Mouse (Mus musculus) hindbrain, embryonic 15.5 days (tissue): ENCODE measurements around the gene Brf1. TPM values are rescaled to one million over a fixed set of nuclear protein-coding genes. Genes with fewer than 3 reads are reported as not detected.

ENCODE experiments used
- ATAC-seq: fragments of 200-750 bp; cut with Nextera tagmentation; 2 replicates; pipeline ENCODE4 v1.8.0; 2017; ENCODE audit warnings: low read depth, moderate number of reproducible peaks, moderate TSS enrichment; ENCODE audit not compliant: low FRiP score
- H3K27ac ChIP-seq: fragments of 300-500 bp; sonication (generic); replicated peaks from 2 replicates; pipeline ENCODE4 v1.5.1; 2015; ENCODE audit warnings: mild to moderate bottlenecking, inconsistent platforms
- H3K27me3 ChIP-seq: fragments of 300-500 bp; sonication (generic); 2 replicates; pipeline ENCODE4 v1.6.1; 2015; ENCODE audit warnings: control low read depth, inconsistent platforms
- H3K36me3 ChIP-seq: fragments of 300-500 bp; sonication (generic); 2 replicates; pipeline ENCODE4 v1.6.1; 2015; ENCODE audit warnings: control low read depth, inconsistent platforms
- H3K4me1 ChIP-seq: fragments of 300-500 bp; sonication (generic); replicated peaks from 2 replicates; pipeline ENCODE4 v1.6.1; 2015; ENCODE audit warnings: control low read depth, inconsistent platforms
- H3K4me2 ChIP-seq: fragments of 300-500 bp; sonication (generic); 2 replicates; pipeline ENCODE4 v1.6.1; 2015; ENCODE audit warnings: moderate library complexity, mild to moderate bottlenecking, inconsistent platforms
- H3K4me3 ChIP-seq: fragments of 300-500 bp; sonication (generic); 2 replicates; pipeline ENCODE4 v1.5.1; 2015; ENCODE audit warnings: mild to moderate bottlenecking, inconsistent platforms
- H3K9ac ChIP-seq: fragments of 300-500 bp; sonication (generic); 2 replicates; pipeline ENCODE4 v1.6.1; 2015; ENCODE audit warnings: inconsistent platforms
- H3K9me3 ChIP-seq: fragments of 300-500 bp; sonication (generic); 2 replicates; pipeline ENCODE4 v1.6.1; 2016; ENCODE audit warnings: control low read depth, inconsistent platforms
- WGBS: fragments of 180-500 bp; shearing (Covaris S2); methylation state at CpG from one replicate; pipeline ENCODE4 v1.1.7; 2015; 5-methylcytosine and 5-hydroxymethylcytosine counted together
- polyA plus RNA-seq: library from polyadenylated mRNA; unstranded; fragments of >200 nt; fragmentation: Nextera tagmentation; extraction: Ambion mirVana; gene quantifications from 2 replicates; pipeline ENCODE4 v1.2.1, GENCODE M21; 2015

Gene Brf1
- polyA plus RNA-seq, 1 experiment from 2014 or later: 51.3 TPM

GRCm38 (mm10) chr12:113016976-113017375 is 16.5 kb upstream of the Brf1 start:
- Histone ChIP-seq H3K36me3 (peaks cover 2% of the 10 kb centered on the region; the same call in 1 of the 2 replicates), H3K9me3 (no peaks in the 10 kb centered on the region), H3K27me3 (no peaks in the 10 kb centered on the region), H3K4me3 (no peak overlapping the region), H3K4me1 (peaks cover 51% of the 10 kb centered on the region), H3K4me2 (peak overlapping the region; percentile 22), H3K27ac (no peak overlapping the region), H3K9ac (no peak overlapping the region)
- no peak for ATAC-seq
- WGBS: 78% methylated on average over 8 of the region's 8 CpGs

GRCm38 (mm10) chr12:113015956-113016355 is 15.5 kb upstream of the Brf1 start:
- Histone ChIP-seq H3K4me3 (peak overlapping the region; percentile 99; the same call in 1 of the 2 replicates), H3K27me3 (no peaks in the 10 kb centered on the region), H3K9me3 (no peaks in the 10 kb centered on the region), H3K9ac (no peak overlapping the region), H3K36me3 (peaks cover under 1% of the 10 kb centered on the region; the same call in 1 of the 2 replicates), H3K27ac (no peak overlapping the region), H3K4me1 (peaks cover 51% of the 10 kb centered on the region), H3K4me2 (peak overlapping the region; percentile 74)
- no peak for ATAC-seq
- 82% methylated on average over 4 of the region's 4 CpGs for WGBS

- peak overlapping the region; percentile 74 for H3K4me2 ChIP-seq
- H3K27ac ChIP-seq: peak overlapping the region; percentile 90
- peaks cover 51% of the 10 kb centered on the region for H3K4me1 ChIP-seq
- no peaks in the 10 kb centered on the region; the same call in 1 of the 2 replicates for H3K36me3 ChIP-seq
- H3K9ac ChIP-seq: peak overlapping the region; percentile 97
- H3K4me3 ChIP-seq: peak overlapping the region; percentile 99
- no peaks in the 10 kb centered on the region for H3K27me3 ChIP-seq
- H3K9me3 ChIP-seq: no peaks in the 10 kb centered on the region
- peak; percentile 23 for ATAC-seq
- whole genome bisulfite sequencing: 2% methylated on average over 51 of the region's 64 CpGs
Observed at GRCm38 (mm10) chr12:113014561-113015556, 14.4 kb upstream of the Brf1 start.

DNA sequence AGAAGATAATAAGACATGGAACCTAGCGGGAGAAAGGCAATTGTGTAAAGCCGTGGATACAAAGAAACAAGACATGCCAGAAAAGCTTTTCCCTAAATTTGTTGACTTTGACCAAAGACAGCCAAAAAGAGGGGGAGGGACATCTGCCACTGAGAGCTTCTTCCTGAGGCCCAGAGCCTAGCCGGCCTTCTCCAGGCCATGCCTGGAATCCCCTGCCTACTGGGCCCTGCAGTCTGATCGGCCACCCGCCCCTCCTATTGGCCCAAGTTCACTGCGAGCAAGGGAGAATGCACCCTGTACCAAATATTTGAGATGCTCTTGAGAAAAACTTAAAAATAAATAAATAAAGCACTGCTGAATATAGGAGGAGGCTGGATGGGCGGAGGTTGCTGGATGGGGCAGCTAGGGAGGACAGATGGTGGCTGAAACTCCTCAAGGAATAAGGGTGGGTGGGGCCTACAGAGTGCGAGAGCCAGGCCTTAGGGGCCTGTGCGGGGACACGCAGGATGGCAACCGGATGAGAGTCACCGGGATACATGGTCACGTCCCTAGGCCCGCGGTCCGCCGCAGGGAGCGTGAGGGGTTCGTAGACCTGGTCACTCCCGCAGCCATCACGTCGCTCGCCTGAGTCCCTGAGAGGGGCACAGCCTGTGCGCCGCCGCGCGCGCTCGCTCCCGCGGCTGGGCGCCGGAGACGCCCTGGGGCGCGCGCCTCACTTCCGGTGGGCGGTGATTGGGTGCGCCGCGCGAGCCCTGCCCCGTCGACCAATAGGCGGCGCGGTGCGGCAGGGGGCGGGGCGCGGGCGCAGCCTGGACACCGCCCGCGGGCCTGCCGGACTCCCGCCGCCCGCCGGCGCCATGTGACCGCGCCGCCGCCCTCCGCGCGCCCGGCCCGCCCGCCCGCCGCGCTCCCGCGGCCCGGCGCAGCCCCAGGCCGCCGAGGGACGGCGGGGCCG is 13.4 kb upstream of the Brf1 start, which contains the start of gene Pacs2:
TSS of gene Pacs2 (plus strand) at position 905 of the 955 bp plus-strand sequence.
- Histone ChIP-seq H3K4me2 (peak within 1 kb of the TSS; percentile 74), H3K36me3 (no peaks in the 10 kb centered on the region; the same call in 1 of the 2 replicates), H3K9me3 (no peaks in the 10 kb centered on the region), H3K27ac (peak within 1 kb of the TSS; percentile 96), H3K9ac (peak within 1 kb of the TSS; percentile 97), H3K4me1 (peaks cover 51% of the 10 kb centered on the region), H3K27me3 (no peaks in the 10 kb centered on the region), H3K4me3 (peak within 1 kb of the TSS; percentile 99)
- peak; percentile 89 for ATAC-seq
- WGBS: 2% methylated on average over 57 of the region's 85 CpGs

DNA sequence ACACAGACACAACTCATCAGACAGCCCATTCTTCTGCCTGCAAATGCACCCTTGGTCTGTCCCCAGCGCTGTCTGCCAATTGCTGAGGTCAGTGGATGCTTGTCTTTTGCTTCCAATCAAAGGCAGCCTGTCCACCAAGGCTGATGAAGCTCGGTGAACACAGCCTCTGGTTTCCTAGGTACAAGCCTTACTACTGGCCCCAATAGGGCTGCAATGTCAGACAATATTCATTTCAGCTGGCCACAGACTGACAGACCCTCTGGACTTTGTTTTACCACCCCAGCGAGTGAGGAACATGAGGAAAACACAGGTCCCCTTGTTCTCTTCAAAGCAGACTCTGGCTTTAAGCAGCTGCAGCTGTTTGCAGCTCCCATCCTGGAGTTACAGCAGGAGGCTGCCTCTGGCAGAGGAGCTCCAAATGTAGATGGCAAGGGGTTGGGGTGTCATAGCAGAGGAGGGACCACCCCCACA is 12.6 kb upstream of the Brf1 start:
- 45% methylated on average over 3 of the region's 3 CpGs for WGBS
- Histone ChIP-seq H3K4me2 (peak overlapping the region; percentile 71), H3K27ac (peak overlapping the region; percentile 96), H3K27me3 (no peaks in the 10 kb centered on the region), H3K4me1 (peaks cover 43% of the 10 kb centered on the region), H3K36me3 (no peaks in the 10 kb centered on the region), H3K4me3 (no peak overlapping the region), H3K9me3 (no peaks in the 10 kb centered on the region), H3K9ac (peak overlapping the region; percentile 17; the same call in 1 of the 2 replicates)
- ATAC-seq: no peak

DNA sequence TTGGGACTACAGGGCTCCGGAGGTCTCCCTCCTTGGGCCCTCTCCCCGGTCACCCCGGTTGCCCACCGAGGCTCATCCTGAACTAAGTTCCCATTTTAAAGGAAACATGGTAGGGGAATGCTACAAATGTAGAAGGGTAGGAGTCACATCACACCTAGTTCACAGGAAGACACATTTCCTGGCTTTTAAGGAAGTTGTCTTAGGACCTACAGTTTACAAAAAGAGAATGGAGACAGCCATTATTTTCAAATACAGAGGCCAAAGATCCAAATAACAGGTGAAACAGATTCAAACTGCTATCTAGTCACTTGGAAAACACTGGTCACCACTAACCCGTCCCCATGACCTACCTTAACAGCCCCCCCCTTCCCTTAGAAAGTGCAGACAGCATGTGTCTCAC is 11.9 kb upstream of the Brf1 start:
- Histone ChIP-seq H3K9ac (no peak overlapping the region), H3K4me3 (no peak overlapping the region), H3K36me3 (no peaks in the 10 kb centered on the region), H3K4me1 (peaks cover 37% of the 10 kb centered on the region), H3K27ac (peak overlapping the region; percentile 96), H3K27me3 (no peaks in the 10 kb centered on the region), H3K4me2 (no peak overlapping the region), H3K9me3 (no peaks in the 10 kb centered on the region)
- ATAC-seq: no peak
- 92% methylated on average over 5 of the region's 5 CpGs for WGBS

DNA sequence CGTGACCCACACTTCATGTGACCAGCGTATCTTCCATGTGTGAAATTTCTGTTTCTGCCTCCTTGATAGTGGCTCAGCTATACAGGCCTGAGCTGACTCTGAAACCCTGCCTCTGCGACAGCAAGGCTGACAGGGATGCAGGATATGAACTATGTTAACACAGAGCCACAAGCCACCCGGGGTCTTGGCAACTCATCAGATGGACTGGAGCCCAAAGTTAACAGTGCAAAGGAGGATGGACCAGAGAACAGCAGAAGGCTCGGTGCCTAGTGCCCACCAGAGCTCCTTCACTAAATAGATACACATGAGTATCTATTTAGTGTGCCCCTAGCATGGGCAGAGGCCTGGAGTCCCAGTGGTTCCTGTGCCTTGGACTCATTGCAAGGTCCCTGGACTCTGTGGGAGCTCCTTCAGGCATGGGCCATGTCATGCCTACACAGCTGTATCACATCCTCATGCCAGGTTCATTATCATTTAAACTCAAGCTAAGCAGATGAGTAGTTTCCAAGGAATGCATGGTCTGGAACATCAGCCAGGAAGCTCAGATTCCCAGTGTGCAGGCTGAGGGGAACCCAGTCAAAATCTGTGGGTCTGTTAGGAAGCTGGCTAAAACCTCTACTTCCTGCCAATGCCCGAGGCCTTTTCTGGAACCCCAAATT is 11.3 kb upstream of the Brf1 start:
- no peak overlapping the region for H3K9ac ChIP-seq
- 80% methylated on average over 6 of the region's 6 CpGs for WGBS
- no peaks in the 10 kb centered on the region for H3K36me3 ChIP-seq
- ATAC-seq: no peak
- H3K27ac ChIP-seq: no peak overlapping the region
- no peak overlapping the region for H3K4me3 ChIP-seq
- no peaks in the 10 kb centered on the region for H3K9me3 ChIP-seq
- no peaks in the 10 kb centered on the region for H3K27me3 ChIP-seq
- no peak overlapping the region for H3K4me2 ChIP-seq
- peaks cover 31% of the 10 kb centered on the region for H3K4me1 ChIP-seq

DNA sequence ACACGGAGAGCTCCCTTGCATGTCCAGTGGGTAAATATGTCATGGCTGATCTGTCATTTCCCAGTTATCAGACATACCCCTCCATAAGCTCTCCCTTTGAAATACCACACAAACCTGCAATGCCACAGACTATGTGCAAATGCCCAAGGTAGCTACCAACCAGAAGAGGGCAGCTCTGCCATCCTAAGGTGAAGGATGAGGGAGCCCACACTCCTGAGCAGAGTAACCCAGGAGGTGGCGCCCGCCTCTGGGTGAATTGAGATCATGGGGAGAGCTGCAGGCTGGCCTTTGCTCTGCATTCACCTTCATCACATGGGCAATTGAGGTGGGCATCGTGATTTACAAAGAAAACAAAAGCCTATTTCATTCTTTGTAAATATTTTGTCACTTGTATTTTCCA is 4.5 kb upstream of the Brf1 start:
- H3K9ac ChIP-seq: no peak overlapping the region
- no peak overlapping the region for H3K4me3 ChIP-seq
- no peak overlapping the region for H3K4me2 ChIP-seq
- peaks cover 9% of the 10 kb centered on the region for H3K4me1 ChIP-seq
- ATAC-seq: no peak
- no peaks in the 10 kb centered on the region for H3K27me3 ChIP-seq
- 27% methylated on average over 4 of the region's 4 CpGs for WGBS
- H3K9me3 ChIP-seq: no peaks in the 10 kb centered on the region
- H3K27ac ChIP-seq: no peak overlapping the region
- H3K36me3 ChIP-seq: no peaks in the 10 kb centered on the region

GRCm38 (mm10) chr12:113004011-113004410 is 3.5 kb upstream of the Brf1 start:
- Histone ChIP-seq H3K27ac (no peak overlapping the region), H3K9ac (no peak overlapping the region), H3K27me3 (no peaks in the 10 kb centered on the region), H3K4me1 (peaks cover 15% of the 10 kb centered on the region), H3K9me3 (no peaks in the 10 kb centered on the region), H3K36me3 (no peaks in the 10 kb centered on the region), H3K4me2 (no peak overlapping the region), H3K4me3 (no peak overlapping the region)
- no peak for ATAC-seq
- 80% methylated on average over 8 of the region's 8 CpGs for WGBS

- WGBS: 48% methylated on average over 2 of the region's 2 CpGs
- peaks cover 26% of the 10 kb centered on the region for H3K4me1 ChIP-seq
- no peaks in the 10 kb centered on the region for H3K36me3 ChIP-seq
- no peaks in the 10 kb centered on the region for H3K9me3 ChIP-seq
- H3K27ac ChIP-seq: no peak overlapping the region
- H3K4me3 ChIP-seq: no peak overlapping the region
- no peak for ATAC-seq
- H3K4me2 ChIP-seq: no peak overlapping the region
- H3K27me3 ChIP-seq: no peaks in the 10 kb centered on the region
- H3K9ac ChIP-seq: no peak overlapping the region
Observed at GRCm38 (mm10) chr12:113002667-113003066, 2.2 kb upstream of the Brf1 start.

- H3K27me3 ChIP-seq: no peaks in the 10 kb centered on the region
- peaks cover 30% of the 10 kb centered on the region for H3K4me1 ChIP-seq
- H3K9ac ChIP-seq: peak overlapping the region; percentile 50
- no peak; the same call in 1 of the 2 replicates for ATAC-seq
- H3K27ac ChIP-seq: peak overlapping the region; percentile 91
- H3K36me3 ChIP-seq: no peaks in the 10 kb centered on the region
- H3K4me2 ChIP-seq: peak overlapping the region; percentile 88
- 6% methylated on average over 5 of the region's 5 CpGs for WGBS
- peak overlapping the region; percentile 94 for H3K4me3 ChIP-seq
- no peaks in the 10 kb centered on the region for H3K9me3 ChIP-seq
Observed at GRCm38 (mm10) chr12:113001133-113001474, 600 bp upstream of the Brf1 start.
